Mouse (Mus musculus) limb, embryonic 12.5 days (tissue): ENCODE measurements around the gene Ech1. TPM values are rescaled to one million over a fixed set of nuclear protein-coding genes. Genes with fewer than 3 reads are reported as not detected.
A peak's percentile ranks its signal among the peaks of the same experiment; 100 is the strongest.

Experiments used
- ATAC-seq: fragments of 200-750 bp; cut with Nextera tagmentation; 2 replicates; pipeline ENCODE4 v1.8.0; 2017; ENCODE audit warnings: low read depth, moderate TSS enrichment; ENCODE audit not compliant: insufficient number of reproducible peaks, insufficient read depth, low FRiP score, low TSS enrichment
- H3K27ac ChIP-seq: fragments of 300-500 bp; sonication (generic); 2 replicates; pipeline ENCODE4 v1.5.1; 2016; ENCODE audit warnings: mild to moderate bottlenecking, moderate library complexity
- H3K27me3 ChIP-seq: fragments of 300-500 bp; sonication (generic); 2 replicates; pipeline ENCODE4 v1.6.1; 2016; ENCODE audit warnings: mild to moderate bottlenecking, moderate library complexity
- H3K36me3 ChIP-seq: fragments of 300-500 bp; sonication (generic); 2 replicates; pipeline ENCODE4 v1.6.1; 2016; ENCODE audit warnings: mild to moderate bottlenecking, moderate library complexity
- H3K4me1 ChIP-seq: fragments of 300-500 bp; sonication (generic); replicated peaks from 2 replicates; pipeline ENCODE4 v1.6.1; 2016
- H3K4me2 ChIP-seq: fragments of 300-500 bp; sonication (generic); 2 replicates; pipeline ENCODE4 v1.6.1; 2016; ENCODE audit warnings: mild to moderate bottlenecking, moderate library complexity
- H3K4me3 ChIP-seq: fragments of 300-500 bp; sonication (generic); replicated peaks from 2 replicates; pipeline ENCODE4 v1.5.1; 2016; ENCODE audit warnings: mild to moderate bottlenecking
- H3K9ac ChIP-seq: fragments of 300-500 bp; sonication (generic); replicated peaks from 2 replicates; pipeline ENCODE4 v1.6.1; 2016; ENCODE audit warnings: mild to moderate bottlenecking, moderate library complexity
- H3K9me3 ChIP-seq: fragments of 300-500 bp; sonication (generic); 2 replicates; pipeline ENCODE4 v1.6.1; 2016; ENCODE audit warnings: mild to moderate bottlenecking, moderate library complexity
- WGBS: fragments of 180-500 bp; shearing (Covaris S2); methylation state at CpG from one replicate; pipeline ENCODE4 v1.1.7; 2016; 5-methylcytosine and 5-hydroxymethylcytosine counted together
- polyA plus RNA-seq: library from polyadenylated mRNA; unstranded; fragments of >200 nt; fragmentation: Nextera tagmentation; extraction: Ambion mirVana; gene quantifications from 2 replicates; pipeline ENCODE4 v1.2.1, GENCODE M21; 2016

The Ech1 gene
- polyA plus RNA-seq, 1 experiment from 2014 or later, result 111 TPM

DNA sequence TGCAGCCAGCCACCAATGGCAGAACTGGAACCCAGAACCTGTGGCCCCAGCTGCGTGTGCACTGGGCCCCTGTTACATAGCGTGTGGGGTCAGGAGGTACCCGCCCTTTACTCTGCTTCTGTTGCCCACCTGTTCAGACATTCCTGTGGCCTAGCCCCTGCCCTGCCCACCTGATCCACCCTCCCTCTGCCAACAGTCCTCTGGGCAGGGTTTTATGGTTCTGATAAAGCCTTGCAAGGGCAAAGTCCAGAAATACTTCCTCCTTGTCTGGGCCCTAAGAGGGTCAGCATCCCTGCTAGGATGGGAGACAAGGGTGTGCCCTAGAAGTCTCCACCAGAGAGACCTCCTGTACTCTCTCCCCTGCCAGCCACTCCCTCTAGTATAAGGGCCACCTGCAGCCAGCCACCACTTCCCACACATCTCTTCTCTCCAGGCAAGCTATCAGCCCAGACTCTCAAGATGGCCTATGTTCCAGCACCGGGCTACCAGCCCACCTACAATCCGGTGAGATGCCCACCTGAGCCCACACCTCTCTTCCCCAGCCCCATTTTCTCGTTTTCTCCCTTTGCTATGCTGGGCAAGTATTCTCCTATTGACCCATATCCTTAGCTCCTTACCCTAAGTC lies 8.8 kb downstream of the Ech1 start, which contains the start of gene Lgals4:
Lgals4 (plus strand) TSS at position 132 of the 625 bp plus-strand sequence.
- Histone ChIP-seq H3K27ac (no peak within 1 kb of the TSS), H3K4me2 (no peak within 1 kb of the TSS), H3K4me3 (no peak within 1 kb of the TSS), H3K9ac (no peak within 1 kb of the TSS), H3K9me3 (no peaks in the 10 kb centered on the region), H3K4me1 (no peaks in the 10 kb centered on the region), H3K36me3 (peaks cover 34% of the 10 kb centered on the region), H3K27me3 (no peaks in the 10 kb centered on the region)
- WGBS, result 80% methylated on average over 6 of the region's 6 CpGs
- ATAC-seq, result no peak

DNA sequence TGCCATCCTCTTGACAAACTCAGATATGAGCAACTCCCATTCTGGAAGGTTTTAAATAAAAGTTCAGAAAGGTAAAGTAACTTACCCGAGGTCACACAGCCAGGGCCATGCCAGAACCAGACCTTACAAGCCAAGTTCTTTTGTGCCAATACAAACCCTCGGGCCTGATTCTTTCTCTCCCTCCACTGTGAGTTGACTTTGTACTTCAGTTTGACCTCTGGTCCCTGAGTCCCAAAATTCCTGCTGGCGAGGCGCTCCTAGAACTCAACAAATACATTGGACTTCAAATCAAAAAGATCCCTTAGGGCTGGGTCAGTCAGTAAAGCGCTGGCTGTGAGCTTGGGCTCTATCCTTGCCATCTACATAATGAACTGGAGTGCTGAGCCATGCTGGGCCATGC lies 11.9 kb downstream of the Ech1 start:
- Histone ChIP-seq H3K4me2 (no peak overlapping the region), H3K36me3 (peaks cover 7% of the 10 kb centered on the region), H3K27ac (no peak overlapping the region), H3K9ac (no peak overlapping the region), H3K4me1 (no peaks in the 10 kb centered on the region), H3K4me3 (no peak overlapping the region), H3K9me3 (no peaks in the 10 kb centered on the region), H3K27me3 (no peaks in the 10 kb centered on the region)
- 90% methylated on average over 5 of the region's 5 CpGs for WGBS
- no peak for ATAC-seq

- H3K9me3 ChIP-seq, result no peaks in the 10 kb centered on the region
- no peak overlapping the region for H3K4me2 ChIP-seq
- H3K9ac ChIP-seq, result no peak overlapping the region
- no peak for ATAC-seq
- H3K4me3 ChIP-seq, result no peak overlapping the region
- H3K36me3 ChIP-seq, result no peaks in the 10 kb centered on the region
- H3K27me3 ChIP-seq, result no peaks in the 10 kb centered on the region
- no peak overlapping the region for H3K27ac ChIP-seq
- no peaks in the 10 kb centered on the region for H3K4me1 ChIP-seq
- WGBS, result 66% methylated on average over 9 of the region's 9 CpGs
Measured at GRCm38 (mm10) chr7:28838331-28838730, 13.3 kb downstream of the Ech1 start.

DNA sequence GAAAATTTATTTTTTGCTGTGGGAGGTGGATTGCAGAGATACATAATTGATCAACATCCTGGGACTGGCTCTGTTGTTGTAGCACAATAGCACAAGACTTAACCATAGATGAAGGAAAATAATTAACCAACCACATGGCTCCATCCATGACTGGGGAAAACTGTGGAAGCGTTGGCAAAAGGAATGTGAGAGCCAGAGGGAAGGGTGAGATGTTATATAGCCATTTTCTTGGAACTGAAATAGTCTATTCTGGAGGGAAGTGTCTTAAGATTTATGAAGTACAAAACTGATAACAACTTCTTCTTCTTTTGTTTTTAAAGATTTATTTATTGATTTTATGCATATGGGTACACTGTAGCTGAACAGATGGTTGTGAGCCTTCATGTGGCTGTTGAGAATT lies 22.3 kb downstream of the Ech1 start:
- ATAC-seq, result no peak

GRCm38 (mm10) chr7:28849700-28850236 lies 24.8 kb downstream of the Ech1 start:
- H3K9me3 ChIP-seq, result no peaks in the 10 kb centered on the region
- no peak overlapping the region for H3K9ac ChIP-seq
- H3K27ac ChIP-seq, result peak overlapping the region; percentile 85
- peak; percentile 79; the same call in 1 of the 2 replicates for ATAC-seq
- no peak overlapping the region for H3K4me3 ChIP-seq
- H3K4me1 ChIP-seq, result peaks cover 15% of the 10 kb centered on the region
- H3K27me3 ChIP-seq, result no peaks in the 10 kb centered on the region
- H3K4me2 ChIP-seq, result no peak overlapping the region
- no peaks in the 10 kb centered on the region for H3K36me3 ChIP-seq
- 10% methylated on average over 1 of the region's 1 CpGs for WGBS

More for the DNA sequence above, 22.3 kb downstream of the Ech1 start:
- H3K9ac ChIP-seq, result no peak overlapping the region
- no peaks in the 10 kb centered on the region for H3K9me3 ChIP-seq
- no peak overlapping the region for H3K4me2 ChIP-seq
- no peak overlapping the region for H3K4me3 ChIP-seq
- no peaks in the 10 kb centered on the region for H3K27me3 ChIP-seq
- H3K4me1 ChIP-seq, result peaks cover 15% of the 10 kb centered on the region
- WGBS, result 75% methylated on average over 1 of the region's 1 CpGs
- no peak overlapping the region for H3K27ac ChIP-seq
- H3K36me3 ChIP-seq, result no peaks in the 10 kb centered on the region

DNA sequence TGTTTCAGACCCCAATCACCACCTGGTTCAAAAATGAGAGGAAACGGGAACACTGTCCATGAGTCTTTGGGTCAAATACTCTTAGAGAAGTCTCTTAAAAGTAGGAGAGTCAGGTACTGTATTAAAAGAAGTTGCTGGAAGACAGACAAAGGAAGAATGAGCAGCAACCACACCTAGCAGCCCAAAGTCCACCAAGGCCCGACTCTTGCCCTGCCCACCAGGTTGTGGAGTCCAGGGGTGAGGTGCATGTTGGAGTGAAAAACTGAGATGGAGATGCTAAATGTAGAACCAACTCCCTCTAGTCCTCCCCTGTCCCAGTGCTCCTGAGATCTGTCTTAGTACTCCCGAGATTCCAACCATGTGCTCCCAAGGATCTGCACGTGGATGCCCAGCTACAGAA lies 25.6 kb downstream of the Ech1 start:
- ATAC-seq, result no peak
- 84% methylated on average over 4 of the region's 4 CpGs for WGBS
- no peaks in the 10 kb centered on the region for H3K27me3 ChIP-seq
- no peak overlapping the region for H3K9ac ChIP-seq
- peak overlapping the region; percentile 85 for H3K27ac ChIP-seq
- peaks cover 15% of the 10 kb centered on the region for H3K4me1 ChIP-seq
- no peak overlapping the region for H3K4me2 ChIP-seq
- H3K36me3 ChIP-seq, result no peaks in the 10 kb centered on the region
- no peaks in the 10 kb centered on the region for H3K9me3 ChIP-seq
- no peak overlapping the region for H3K4me3 ChIP-seq

- H3K4me2 ChIP-seq, result no peak overlapping the region
- H3K4me1 ChIP-seq, result peaks cover 9% of the 10 kb centered on the region; the same call in 1 of the 2 replicates
- H3K36me3 ChIP-seq, result no peaks in the 10 kb centered on the region
- peaks cover 5% of the 10 kb centered on the region; the same call in 1 of the 2 replicates for H3K9me3 ChIP-seq
- WGBS, result 96% methylated on average over 2 of the region's 2 CpGs
- no peaks in the 10 kb centered on the region for H3K27me3 ChIP-seq
- H3K9ac ChIP-seq, result no peak overlapping the region
- no peak overlapping the region for H3K27ac ChIP-seq
- H3K4me3 ChIP-seq, result no peak overlapping the region
- ATAC-seq, result no peak
Measured at GRCm38 (mm10) chr7:28859953-28860352, 34.9 kb downstream of the Ech1 start.

- H3K36me3 ChIP-seq, result no peaks in the 10 kb centered on the region
- no peak overlapping the region for H3K27ac ChIP-seq
- no peak overlapping the region for H3K4me3 ChIP-seq
- H3K9me3 ChIP-seq, result peaks cover 5% of the 10 kb centered on the region; the same call in 1 of the 2 replicates
- WGBS, result 88% methylated on average over 6 of the region's 6 CpGs
- H3K4me1 ChIP-seq, result peaks cover 13% of the 10 kb centered on the region; the same call in 1 of the 2 replicates
- no peaks in the 10 kb centered on the region for H3K27me3 ChIP-seq
- ATAC-seq, result no peak
- H3K9ac ChIP-seq, result no peak overlapping the region
- no peak overlapping the region for H3K4me2 ChIP-seq
Measured at GRCm38 (mm10) chr7:28860898-28861297, 35.9 kb downstream of the Ech1 start.

GRCm38 (mm10) chr7:28862817-28863499 lies 37.9 kb downstream of the Ech1 start:
- Histone ChIP-seq H3K27ac (no peak overlapping the region), H3K36me3 (no peaks in the 10 kb centered on the region), H3K4me1 (peaks cover 18% of the 10 kb centered on the region), H3K27me3 (no peaks in the 10 kb centered on the region), H3K4me3 (no peak overlapping the region), H3K4me2 (no peak overlapping the region), H3K9me3 (peaks cover 5% of the 10 kb centered on the region; the same call in 1 of the 2 replicates), H3K9ac (0 out of 2 replicates have a peak overlapping the region, but pooled peaks have one; percentile 12)
- no peak for ATAC-seq
- 75% methylated on average over 15 of the region's 15 CpGs for WGBS

DNA sequence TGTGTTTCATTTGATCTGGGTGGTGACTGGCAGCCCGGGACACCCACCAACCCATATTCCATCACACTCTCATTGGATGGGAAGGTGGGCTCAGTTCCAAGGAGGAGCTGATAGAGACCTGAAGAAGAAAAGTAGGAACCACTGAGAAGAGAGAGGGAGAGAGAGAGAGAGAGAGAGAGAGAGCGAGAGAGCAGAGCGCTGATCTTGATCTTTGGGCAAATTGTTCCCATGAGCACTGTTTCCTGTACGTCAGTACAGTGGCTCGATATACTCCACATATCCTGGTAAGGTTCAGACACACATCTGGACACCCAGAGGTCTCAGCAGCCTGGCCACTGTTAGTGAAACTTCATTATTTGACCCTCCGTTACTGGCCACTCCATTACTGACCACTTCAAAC lies 38.5 kb downstream of the Ech1 start, which contains the start of gene Lgals7:
Lgals7 (plus strand) TSS at position 314 of the 400 bp plus-strand sequence.
- Histone ChIP-seq H3K27ac (0 out of 2 replicates have a peak within 1 kb of the TSS, but pooled peaks have one; percentile 41), H3K9me3 (peaks cover 5% of the 10 kb centered on the region; the same call in 1 of the 2 replicates), H3K27me3 (no peaks in the 10 kb centered on the region), H3K9ac (0 out of 2 replicates have a peak within 1 kb of the TSS, but pooled peaks have one; percentile 12), H3K4me3 (no peak within 1 kb of the TSS), H3K4me1 (peaks cover 18% of the 10 kb centered on the region), H3K36me3 (no peaks in the 10 kb centered on the region), H3K4me2 (no peak within 1 kb of the TSS; the same call in 1 of the 2 replicates)
- WGBS, result 83% methylated on average over 6 of the region's 6 CpGs
- ATAC-seq, result no peak

GRCm38 (mm10) chr7:28864288-28864750 lies 39.3 kb downstream of the Ech1 start:
- Histone ChIP-seq H3K4me3 (no peak overlapping the region), H3K4me1 (peaks cover 18% of the 10 kb centered on the region), H3K9me3 (peaks cover 5% of the 10 kb centered on the region; the same call in 1 of the 2 replicates), H3K27ac (0 out of 2 replicates have a peak overlapping the region, but pooled peaks have one; percentile 41), H3K36me3 (no peaks in the 10 kb centered on the region), H3K27me3 (no peaks in the 10 kb centered on the region), H3K9ac (no peak overlapping the region), H3K4me2 (no peak overlapping the region; the same call in 1 of the 2 replicates)
- no peak for ATAC-seq
- WGBS, result 46% methylated on average over 9 of the region's 9 CpGs
